Mouse (Mus musculus) T-helper 2 cell (primary cell): ENCODE results near the gene Pou1f1.

ENCODE experiments used
- in situ Hi-C: fragments of 300-600 bp; cut with MboI, MseI; formaldehyde crosslinking; loops from one replicate; pipeline ENCODE4 v1.15.1; 2025; ENCODE audit warnings: high pct_unique_total_duplicates

Pou1f1 gene

DNA sequence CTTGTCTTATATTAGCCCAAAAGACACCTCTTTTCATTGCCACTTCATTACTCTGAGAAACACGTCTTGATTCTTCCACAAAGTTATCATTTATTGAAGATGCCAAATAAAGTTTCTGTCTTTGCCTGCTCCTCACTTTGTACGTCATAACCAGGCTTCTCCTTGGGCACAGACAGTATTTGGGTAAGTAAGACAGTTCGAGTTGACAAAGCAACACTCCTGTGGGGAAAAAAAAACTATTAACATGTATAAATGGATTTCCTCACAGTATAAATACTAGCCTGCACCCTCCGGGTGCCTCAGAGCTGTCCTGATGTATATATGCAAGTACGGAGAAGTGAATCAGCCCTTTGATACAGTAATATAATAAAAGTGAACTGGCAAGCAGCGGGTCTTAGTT is at the start of gene Pou1f1:
Gene Pou1f1 (plus strand): TSS at position 301 of the 400 bp plus-strand sequence.
- in situ Hi-C loops: no loop called here

DNA sequence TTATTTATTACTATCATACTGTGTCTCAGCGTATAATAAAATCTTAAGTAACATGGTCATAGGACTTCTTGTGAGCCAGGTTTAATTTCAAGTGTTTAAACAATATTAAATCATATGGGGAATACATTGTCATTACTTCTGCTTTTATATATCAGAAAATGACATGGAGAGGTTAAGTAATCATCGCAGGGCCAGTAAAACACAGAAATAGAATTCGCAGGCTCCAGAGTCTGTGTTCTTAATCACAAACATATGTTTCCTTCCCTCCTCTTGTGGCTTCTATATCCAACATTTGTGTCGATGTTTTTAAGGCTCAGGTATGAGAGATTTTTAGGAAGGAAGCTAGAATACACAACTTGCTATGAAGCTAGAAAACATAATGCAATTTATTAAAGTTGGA is 49.7 kb upstream of the Pou1f1 start:
- in situ Hi-C loops: no loop called here

DNA sequence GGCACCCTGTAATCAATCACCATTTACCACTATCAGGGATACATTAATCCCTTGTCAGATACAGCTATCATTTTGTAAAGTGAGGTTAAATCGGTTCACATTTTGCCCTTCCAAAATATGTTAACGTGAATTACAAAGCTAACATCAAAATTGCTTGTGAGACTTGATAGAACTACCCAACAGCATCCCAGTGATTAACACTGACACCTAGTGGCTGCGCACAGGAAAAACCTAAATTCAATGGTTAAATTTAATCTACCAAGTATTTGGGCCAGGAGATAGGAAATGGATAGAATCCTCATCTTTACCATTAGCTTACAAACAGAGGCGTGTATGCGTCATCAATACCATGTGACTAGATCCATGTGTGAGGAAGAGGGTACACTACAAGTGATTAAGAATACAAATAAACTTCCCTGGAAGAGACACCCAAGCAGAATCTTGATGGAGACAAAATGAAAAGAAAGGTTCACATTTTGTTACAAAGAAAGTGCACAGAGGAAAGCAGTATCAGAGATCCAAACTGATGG is 47.8 kb upstream of the Pou1f1 start:
- in situ Hi-C loops: no loop called here

DNA sequence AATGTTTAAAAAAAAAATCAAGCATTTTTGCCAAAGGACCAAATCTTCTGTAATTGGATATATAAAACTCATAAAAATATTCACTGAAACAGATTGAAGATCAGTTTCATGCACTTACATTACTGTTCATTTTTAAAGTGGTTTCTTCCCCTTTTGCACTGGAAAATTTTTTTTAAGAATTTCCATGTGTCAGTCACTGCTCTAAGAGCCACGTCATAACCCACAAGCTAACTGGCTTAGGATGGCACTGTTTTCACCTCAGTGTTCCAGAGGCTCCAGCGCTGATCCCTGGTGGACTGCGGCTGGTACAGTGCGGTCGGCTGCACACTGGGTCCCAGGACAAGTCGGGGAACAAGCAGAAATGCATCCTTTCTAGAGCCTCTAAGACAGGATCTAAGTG is 34.6 kb upstream of the Pou1f1 start:
- in situ Hi-C loops: loop anchor here (25.0 kb wide), 1 partner anchor 573 kb away; no protein-coding TSS in a partner anchor

DNA sequence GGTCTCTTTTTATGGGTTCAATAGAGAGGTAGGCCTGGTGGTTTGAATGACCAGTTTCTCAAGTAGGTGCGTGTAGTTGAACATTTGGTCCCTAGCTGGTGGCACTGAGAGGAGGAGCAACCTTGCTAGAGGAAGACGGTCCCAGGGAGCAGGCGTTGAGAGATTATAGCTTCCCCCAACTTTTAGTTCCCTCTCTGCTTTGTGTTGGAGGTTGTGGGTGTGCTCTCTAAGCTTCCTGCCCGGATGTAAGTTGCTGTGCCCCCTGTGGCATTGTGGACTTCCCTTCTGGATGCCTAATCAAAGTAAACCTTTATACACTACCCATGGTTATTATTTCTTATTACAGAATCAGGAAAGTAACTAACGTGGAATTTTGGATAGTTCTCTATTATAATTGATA is 24.3 kb upstream of the Pou1f1 start:
- in situ Hi-C loops: loop anchor here (25.0 kb wide), 1 partner anchor 584 kb away; no protein-coding TSS in a partner anchor

DNA sequence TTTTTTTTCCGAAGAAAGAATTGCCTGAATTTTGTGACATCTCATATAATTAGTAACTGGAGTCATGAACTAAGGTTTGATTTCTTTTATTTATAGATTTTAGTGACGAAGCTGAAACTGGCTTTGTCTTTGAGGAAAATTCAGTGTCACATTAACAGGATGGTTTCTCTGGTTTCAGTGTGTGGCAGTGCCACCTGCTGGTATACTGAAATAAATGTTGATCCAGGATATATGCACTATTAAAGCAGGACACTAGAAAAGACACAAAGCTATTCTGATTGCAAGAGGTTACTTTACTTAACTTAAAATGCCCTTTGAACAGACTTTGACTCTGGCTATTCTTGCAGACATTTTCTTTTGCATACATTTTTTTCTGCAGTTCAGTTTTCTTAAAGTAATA is 23.3 kb upstream of the Pou1f1 start:
- in situ Hi-C loops: loop anchor here (25.0 kb wide), 1 partner anchor 585 kb away; no protein-coding TSS in a partner anchor

- in situ Hi-C loops: no loop called here
These were observed 6.1 kb upstream of the Pou1f1 start for GRCm38 (mm10) chr16:65514223-65514622.

DNA sequence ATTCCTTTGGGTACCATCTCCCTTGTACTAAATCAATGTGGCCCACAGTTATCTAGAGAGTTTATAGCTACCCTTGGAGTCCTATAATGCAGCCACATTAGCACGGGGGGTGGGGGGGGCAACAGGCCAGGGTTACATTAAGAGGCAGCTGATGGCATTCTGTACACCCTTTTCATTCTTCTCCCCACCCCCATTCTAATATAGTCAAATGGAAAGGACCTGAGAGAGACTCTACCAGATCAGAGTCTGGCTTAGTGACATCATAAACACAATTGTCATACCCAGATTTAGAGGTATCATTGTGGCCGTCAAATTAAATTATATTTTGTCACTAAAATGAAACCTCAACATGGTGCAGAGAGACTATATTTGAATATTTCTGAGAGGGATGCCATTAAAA is 5.7 kb downstream of the Pou1f1 start:
- in situ Hi-C loops: no loop called here

- in situ Hi-C loops: no loop called here
These were observed 6.4 kb downstream of the Pou1f1 start for GRCm38 (mm10) chr16:65526695-65527094.

- in situ Hi-C loops: no loop called here
These were observed 9.3 kb downstream of the Pou1f1 start for GRCm38 (mm10) chr16:65529589-65529988.

DNA sequence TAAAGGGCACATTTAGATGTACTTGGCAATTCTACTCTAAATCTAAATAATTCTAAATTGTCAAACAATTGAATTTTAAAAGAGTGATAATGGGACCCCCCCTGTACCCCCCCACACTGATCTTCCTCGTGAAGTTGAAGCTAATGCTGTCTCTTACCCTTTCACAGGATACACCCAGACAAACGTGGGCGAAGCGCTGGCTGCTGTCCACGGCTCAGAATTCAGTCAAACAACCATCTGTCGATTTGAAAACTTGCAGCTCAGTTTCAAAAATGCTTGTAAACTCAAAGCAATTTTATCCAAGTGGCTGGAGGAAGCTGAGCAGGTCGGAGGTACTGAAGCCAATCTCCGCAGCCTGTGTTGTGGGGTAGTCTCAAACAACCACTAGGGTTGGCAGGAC is 11.4 kb downstream of the Pou1f1 start:
- in situ Hi-C loops: no loop called here

GRCm38 (mm10) chr16:65533315-65533999 is 13.1 kb downstream of the Pou1f1 start:
- in situ Hi-C loops: no loop called here

DNA sequence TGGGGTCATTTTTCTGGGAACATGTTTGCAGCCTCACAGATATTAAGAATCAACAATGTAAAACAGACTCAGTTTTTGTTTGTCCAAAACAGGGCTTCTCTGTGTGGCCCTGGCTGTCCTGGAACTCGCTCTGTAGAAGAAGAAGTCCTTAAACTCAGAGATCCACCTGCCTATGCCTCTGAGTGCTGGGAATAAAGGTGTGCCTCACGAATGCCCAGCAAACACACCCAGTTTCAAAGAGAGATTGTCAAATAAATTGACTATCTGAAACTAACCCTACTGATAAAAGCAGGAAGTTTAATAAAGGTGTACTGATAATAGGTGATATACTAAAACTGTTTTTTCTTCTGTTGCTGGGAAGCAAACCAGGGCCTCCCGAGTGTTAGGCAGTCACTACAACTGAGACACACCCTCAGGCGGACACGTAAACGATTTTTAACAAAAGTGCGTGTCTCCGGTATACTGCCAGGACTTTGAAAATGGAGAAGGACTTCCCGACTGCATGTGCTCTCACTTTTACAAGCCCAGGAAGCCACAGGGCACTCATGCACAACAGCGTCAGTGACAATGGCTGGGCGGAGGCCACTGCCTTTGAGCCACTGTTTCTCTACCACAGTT is 23.5 kb downstream of the Pou1f1 start:
- in situ Hi-C loops: no loop called here

DNA sequence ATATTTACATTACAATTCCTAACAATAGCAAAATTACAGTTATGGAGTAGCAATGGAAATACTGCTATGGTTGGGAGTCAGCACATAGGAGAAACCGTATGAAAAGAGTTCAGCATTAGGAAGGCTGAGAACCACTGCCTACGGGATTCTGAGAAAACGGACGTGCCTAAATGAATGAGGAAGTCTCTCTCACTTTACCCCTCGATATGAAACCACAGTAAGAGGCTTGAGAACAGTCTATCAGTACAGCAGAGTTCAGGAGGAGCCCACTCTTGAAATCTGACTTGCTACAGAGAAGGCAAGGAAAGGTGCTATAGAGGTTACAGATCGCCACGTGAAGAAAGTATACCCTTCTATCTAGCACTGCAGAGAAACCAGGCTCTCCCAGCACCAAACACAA is 28.6 kb downstream of the Pou1f1 start:
- in situ Hi-C loops: no loop called here

DNA sequence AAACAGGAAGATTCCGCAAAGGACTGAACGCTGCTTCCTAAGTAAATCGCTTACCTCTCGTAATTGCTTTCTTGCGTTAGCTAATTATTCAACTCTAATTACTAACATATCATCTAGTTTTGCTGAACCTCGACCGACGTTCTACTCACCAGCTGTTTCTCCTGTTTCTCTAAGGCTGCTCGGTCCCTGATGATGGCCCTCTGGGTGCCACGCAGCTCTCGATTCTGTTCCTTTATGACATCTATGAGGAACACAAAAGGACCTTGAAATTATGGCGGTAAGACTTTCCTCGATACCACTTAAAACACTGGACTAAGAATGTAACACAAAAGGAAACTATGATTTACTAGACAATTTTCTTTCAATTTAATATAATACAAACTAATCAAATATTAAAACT is 30.5 kb downstream of the Pou1f1 start:
- in situ Hi-C loops: no loop called here

- in situ Hi-C loops: no loop called here
These were observed 34.0 kb downstream of the Pou1f1 start for GRCm38 (mm10) chr16:65554267-65554666.

DNA sequence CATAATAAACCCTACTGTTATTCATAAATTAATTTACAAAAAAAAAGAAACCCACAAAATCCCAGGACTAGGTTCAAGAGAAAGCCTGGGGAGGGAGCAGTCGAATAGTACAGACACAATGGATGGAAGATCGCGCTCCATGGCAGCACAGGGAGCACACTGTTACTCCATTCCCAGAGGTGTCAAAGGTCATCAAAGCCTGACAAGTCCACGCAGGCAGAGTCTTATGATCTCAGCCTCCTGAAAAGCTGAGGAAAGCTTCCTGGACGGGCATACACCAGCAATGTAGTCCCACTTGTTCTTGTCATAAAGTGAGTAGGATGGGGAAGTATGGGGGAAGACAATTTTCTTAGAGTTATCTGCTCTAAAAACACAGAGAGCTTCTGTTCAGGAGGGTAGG is 37.1 kb downstream of the Pou1f1 start:
- in situ Hi-C loops: no loop called here

DNA sequence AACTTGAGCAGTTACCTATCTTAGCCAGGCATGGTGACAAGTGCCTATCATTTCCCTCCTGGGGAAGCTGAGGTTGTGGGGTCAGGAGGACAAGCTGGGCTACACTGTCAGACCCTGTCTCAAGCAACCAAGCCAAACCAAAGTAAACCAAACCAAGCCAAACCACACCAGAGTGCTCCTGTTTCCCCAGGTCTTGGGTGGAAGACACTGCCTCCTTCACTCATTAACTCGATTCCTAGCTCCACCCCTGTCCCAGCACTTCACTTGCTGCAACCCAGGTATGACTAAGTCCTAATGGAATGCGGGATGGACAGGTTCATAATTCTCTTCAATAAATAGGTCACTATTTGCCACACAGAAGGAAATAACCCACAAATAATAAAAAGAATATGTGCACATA is 39.3 kb downstream of the Pou1f1 start:
- in situ Hi-C loops: no loop called here

DNA sequence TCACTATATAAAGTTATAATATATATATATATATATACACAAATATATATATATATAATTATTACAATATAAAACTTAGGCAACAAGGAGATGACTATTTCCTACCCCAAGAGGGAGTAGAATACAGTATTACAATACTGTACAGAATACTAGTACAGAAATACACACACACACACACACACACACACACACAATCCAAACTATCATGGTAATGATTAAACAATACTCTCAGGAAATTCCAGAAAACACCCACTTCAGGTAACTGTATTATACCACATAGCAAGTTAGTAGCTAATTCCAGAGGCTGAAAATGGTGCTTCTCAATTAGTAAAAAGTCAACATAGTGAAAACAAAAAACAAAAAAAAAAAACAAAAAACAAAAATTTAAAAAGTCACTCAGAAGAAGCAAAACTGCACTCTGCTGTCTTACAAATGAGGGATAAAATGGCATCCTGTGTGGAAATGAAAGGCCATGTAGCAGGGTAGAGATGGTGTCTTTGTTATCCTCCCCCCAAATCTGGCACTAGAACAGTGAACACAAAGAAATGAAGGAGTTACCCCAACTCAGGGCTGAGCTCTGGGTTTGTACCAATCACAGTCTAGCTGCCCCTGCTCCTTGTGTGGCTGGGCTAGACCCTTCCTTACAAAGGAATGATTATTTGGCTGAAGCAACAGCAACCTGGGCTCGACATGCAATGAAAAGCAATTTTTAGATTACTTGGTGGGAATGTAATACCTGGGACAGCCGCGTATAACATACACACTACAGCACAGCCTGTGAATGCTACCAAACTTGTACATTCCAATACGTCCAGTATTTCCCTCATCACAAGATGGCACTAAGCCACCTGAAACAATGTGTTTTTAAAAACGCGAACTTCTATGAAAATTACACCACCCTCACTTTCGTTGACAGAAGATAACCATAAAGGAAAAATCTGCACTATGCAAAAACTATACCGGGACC is 41.0 kb downstream of the Pou1f1 start:
- in situ Hi-C loops: loop anchor here (5.0 kb wide), 1 partner anchor 804 kb away; no protein-coding TSS in a partner anchor

GRCm38 (mm10) chr16:65561963-65562863 is 41.9 kb downstream of the Pou1f1 start, which contains the start of gene Chmp2b:
Chmp2b (minus strand) TSS chr16:65562726.
- in situ Hi-C loops: loop anchor here (5.0 kb wide), 1 partner anchor 805 kb away; no protein-coding TSS in a partner anchor

DNA sequence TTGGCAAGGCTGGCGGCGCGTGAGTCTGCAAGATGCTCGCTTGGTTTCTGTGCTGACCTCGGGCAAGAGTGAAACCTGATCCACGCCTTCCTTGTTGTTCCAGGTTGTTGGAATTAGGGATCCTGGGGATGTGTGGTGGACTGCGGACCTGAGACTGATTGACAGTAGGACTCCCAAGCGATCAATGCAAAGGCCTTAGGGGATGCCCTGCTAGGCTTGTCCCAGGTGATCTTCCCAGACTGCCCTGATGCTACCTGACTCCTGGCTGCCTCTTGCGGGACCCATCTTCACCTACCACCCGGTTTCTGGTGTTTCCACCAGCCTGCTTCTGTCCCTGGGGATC is 42.5 kb downstream of the Pou1f1 start:
- in situ Hi-C loops: loop anchor here (5.0 kb wide), 1 partner anchor 806 kb away; no protein-coding TSS in a partner anchor
